Mouse (Mus musculus): ENCODE results near the gene Pdia4.
A peak's percentile ranks its signal among the peaks of the same experiment; 100 is the strongest.
"Not testable (repeated sequence)": the region's sequence is repeated elsewhere in the genome, so short reads cannot be mapped to it uniquely, and the experiment has no call there.

The Pdia4 gene

DNA sequence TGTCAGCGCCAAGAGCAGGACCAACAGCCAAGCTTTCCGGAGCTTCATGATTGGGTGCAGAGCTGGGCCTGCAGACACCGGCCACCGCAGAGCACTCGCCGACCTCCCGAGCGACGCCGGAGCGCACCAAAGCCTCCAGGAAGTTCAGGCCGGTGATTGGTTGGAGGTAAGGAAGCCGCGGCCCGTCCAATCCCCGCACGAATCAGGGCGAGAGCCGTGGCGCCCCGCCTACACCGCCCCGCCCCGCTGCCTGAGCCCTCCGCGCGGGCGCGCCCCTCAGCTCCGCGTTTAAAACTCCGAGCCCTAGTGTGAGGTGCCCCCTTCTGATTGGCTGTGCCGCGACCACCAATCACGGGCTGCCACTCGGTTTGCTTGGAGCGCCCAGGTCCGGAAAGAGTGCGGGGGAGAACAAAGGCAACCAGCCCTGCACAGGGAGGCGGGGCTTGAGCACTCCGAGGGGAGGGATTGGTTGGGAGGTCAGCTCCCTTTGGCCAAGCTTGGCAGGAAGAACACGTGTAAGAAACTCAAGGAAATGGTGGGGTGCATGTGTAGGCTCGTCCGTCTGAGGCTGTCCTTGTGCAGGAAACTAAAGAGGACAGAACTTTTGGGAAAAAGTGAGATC lies at the start of gene Pdia4:
Gene Pdia4 (minus strand): TSS at position 174 of the 622 bp plus-strand sequence.
- DNase-seq (ENCODE audit: low spot score) = peak; percentile 97

DNA sequence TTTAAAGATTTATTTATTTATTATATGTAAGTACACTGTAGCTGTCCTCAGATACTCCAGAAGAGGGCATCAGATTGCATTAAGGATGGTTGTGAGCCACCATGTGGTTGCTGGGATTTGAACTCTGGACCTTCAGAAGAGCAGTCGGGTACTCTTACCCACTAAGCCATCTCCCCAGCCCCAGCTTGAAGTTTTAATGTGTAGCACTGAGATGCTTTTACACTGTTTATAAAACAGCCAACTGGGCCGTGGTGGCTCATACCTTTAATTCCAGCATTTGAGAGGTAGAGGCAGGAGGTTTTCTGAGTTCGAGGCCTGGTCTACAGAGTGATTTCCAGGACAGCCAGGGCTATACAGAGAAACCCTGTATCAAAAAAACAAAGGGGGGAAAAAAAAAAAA lies 44.5 kb upstream of the Pdia4 start:
- DNase-seq (ENCODE audit: low spot score) = not testable (repeated sequence)

DNA sequence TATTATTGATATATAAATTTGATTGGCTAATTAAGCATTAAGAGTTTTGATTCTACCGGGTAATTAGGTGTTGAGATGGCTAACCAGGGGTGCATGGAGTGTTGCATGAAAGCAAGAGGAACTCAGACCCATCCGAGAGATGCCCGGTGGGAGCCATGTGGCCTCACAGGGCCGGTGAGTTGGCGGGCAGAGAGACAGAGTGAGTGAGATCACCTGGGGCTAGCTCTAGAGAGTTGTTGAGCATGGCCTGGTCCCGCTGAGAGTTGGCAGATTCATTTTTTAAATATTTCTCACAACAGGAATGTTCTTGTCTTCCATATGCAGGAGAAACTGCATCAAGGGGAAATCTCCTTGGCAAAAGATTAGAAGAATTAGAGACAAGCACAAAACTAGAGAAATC lies 44.0 kb upstream of the Pdia4 start:
- no peak for DNase-seq (ENCODE audit: low spot score)

DNA sequence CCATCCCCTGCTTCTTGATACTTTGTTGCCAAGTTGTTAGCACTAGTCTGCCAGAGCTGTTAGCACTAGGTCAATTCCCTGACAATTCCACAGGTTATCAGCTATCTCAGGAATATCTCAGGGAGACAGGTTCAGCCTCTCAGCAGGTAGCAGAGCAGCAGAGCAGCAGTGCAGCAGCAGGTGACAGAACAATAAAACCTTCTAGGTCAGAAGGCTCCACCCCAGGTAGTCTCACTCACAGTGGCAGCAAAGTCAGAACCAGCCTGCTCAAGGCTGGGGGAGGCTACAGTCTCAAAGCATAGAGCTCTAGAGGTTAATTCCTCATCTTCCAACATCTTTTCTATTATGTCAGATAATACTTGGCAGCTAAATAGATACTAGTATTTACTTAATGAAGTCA lies 32.5 kb upstream of the Pdia4 start:
- DNase-seq (ENCODE audit: low spot score) = no peak

DNA sequence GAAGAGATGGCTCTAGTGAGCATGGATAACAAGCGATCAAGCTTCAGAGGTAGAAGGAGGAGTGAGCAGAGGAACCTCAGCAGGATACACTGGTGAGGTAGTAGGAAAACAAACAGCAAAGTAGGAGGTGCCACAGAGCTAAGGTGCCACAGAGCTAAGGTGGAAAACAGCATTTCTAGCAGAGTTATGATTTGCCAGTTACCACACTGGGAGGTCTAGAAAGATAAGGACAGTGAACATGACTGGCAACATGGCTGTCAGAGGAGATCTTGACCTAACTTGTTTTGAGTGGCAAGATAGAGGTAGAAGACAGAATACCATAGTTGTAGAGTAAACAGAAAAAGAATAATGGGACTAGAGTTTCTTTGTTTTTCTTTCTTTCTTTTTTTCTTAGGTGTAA lies 29.1 kb upstream of the Pdia4 start:
- DNase-seq (ENCODE audit: low spot score) = no peak

DNA sequence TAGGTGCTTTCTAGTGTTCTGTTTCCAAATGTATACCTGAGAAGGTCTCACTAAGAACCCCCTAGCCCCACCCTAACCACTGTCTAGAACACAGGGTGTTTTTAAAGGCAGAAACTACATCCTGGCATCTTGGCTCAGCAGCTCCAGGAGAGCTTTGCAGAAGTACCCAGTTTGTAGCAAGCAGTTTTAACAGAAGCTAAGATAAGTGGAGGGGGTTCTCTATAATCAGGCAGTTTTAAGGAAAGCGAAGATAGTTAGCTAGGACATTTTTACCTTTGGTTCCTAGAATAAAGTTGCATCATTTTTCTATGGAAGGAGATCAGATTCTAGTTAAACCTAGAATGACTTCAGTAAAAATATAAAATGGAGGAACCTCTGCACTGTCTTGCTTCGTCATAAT lies 28.6 kb upstream of the Pdia4 start:
- DNase-seq (ENCODE audit: low spot score) = no peak

DNA sequence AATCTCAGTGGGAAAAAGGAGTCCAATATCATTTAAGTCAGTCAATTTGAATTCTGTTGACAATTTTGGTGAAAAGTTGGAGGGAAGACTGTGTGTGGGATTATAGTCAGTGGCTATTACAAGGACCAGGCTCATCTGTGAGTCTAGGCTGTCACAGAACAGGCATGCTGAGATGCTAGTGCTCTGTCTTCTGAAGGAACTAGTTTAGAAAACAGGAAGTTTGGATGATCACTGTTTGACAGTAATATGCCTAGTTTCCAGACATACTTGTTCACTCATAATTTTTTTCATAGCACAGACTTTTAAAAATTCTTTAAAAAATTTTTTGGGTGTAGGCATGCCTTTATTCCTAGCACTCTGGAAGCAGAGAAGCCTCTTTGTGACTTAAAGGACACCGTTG lies 27.8 kb upstream of the Pdia4 start:
- no peak for DNase-seq (ENCODE audit: low spot score)

DNA sequence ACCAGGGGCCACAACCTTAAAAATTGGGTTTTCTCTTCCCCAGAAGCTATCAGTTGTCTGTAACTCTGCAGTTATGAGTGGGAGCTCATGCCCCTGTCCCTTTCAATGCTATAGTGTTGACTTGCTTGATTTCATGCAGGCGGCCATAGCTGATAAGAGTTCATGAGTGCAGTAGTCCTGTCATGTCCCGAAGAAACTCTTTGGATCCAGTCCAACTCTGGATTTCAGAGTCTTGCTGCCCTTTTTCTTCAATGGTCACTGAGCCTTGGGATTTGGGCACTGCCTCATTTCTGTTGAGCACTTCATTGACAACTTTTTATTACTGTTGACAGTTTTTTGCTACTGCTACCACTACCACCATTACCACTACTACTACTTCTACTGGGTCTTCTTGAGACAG lies 24.4 kb upstream of the Pdia4 start:
- no peak for DNase-seq (ENCODE audit: low spot score)

DNA sequence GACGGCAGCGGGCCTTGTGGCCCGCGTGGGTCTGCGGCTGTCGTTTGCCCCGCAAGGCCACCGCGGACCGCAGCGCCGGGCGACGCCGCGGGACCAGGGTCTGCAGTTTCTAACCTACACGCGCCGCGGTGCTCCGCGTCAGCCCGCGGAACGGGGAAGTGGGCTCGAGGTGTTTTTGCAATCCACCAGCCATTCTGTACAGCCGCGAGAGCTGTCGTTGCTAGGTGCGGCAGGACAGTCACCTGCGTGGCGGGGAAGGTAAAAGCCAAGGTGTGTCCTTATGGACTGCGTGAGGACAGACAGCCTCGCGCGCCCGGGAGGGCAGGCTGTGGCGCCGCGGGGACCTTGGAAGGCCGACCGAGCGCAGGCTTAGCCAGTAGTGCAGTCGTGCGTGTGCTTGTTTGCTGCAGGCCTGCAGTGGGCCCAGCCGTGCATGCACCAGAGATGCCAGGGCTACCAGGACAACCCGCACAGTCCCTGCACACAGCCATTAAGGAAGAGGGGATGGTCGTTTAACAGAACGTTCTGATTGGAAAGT lies 22.8 kb upstream of the Pdia4 start:
- DNase-seq (ENCODE audit: low spot score) = peak; percentile 33

DNA sequence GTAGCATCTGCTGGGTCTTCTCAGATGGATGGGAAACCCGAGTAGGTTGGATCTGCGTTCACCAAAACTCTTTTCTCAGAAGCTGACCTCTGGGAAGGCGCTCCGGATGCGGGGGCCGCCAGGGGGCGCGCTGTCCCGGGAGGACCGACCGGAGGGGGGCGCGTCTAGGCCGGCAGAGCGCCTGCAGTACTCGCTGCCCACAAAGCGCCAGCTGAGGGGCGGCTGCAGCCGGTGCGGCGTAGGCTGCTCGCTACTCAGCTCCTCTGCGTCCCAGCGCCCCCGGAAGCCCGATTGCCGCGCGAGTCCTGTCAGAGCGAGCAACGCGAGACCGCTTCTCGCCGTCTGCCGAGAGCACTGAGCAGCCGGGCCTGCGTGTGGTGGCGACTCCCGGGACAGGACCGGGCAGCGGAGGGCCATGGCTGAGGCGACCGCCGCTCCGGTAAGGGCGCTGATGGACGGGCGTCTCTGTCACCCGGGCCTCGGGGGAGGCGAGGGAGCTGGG lies 22.3 kb upstream of the Pdia4 start, which contains the start of gene Zfp398:
Gene Zfp398 (plus strand): TSS at position 180 of the 502 bp plus-strand sequence.
- peak; percentile 96 for DNase-seq (ENCODE audit: low spot score)

DNA sequence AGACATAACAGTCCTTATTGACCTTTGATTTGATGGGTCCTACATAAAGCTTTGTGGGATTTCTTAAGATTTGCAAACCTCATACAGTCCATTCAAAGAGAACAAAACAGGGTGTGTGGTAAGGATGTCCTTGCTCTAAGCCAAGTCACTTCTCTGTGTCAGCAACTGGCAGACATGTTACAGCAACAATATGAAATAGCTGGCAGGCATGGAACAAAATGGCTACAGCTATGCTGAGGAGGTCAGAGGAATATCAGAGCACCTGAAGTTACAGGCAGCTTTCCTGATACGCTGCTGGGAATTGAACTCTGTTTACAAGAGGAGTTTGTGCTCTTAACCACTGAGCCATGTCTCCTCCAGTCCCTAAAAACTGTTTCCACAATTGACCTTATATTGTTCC lies 19.0 kb upstream of the Pdia4 start:
- DNase-seq (ENCODE audit: low spot score) = no peak

DNA sequence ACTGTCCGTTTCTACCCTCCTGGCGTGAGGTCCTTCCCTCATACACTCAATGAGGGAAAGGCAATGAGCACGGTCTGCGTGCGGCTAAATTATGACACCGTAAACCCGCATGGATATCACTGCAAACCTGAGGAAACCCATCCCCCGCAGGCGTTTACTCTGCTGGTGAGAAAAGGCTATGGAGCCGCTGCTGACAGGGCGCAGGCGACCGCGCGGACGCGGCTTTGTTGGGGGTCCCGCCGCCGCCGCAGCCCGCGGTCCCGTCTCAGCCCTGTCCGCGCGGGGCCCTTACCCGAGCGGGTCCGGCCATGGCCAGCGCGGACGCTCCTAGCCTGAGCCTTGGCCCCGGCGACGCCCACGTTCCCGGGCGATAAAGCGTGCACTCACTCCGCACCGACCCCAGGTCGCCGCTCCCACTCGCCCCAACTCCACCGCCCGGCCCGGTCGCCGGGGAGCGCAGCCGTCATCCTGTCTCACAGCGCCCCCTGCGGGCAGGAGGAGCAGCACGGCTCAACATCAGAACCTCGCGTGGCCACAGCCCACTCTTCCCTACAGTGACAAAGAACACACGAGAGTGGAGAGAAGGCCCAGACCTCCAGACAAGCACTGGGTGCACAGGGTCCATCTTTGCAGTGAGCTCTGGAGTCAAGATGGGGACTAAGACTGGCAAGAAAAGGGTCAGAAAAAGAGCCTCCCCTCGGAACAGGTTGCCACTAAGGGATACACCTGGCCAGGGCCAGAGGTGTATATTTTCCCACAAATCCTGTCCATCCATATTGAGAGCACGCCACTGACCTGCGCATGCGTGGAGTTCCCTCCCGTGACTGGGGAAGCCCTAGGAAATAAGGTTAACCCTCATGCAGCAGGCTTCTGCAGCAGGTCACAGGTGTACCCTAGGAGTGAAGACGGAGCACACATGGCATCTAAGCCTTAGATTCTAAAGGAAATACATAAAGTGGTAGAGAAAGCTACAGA lies 17.2 kb upstream of the Pdia4 start, which contains the start of gene Zfp786:
Gene Zfp786 (minus strand): TSS at position 764 of the 975 bp plus-strand sequence.
- DNase-seq (ENCODE audit: low spot score) = peak; percentile 83

DNA sequence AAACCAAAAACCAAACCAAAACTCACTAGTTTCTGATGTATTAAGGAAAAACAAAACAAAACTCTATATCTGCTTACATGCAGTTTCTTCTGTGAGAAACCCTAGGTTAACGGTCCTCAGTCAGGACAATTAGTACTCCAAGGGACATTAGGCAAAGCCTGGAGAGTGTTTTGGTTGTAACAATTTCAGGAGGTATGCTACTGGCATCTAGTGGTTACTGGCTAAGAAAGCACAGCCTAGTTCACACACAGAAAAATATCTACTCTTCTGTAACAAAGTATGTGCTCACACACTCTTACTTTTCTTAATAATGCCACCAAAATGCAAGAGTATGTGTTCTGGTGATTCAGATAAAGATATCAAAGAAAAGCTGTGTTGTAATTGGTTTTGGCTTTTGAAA lies 15.7 kb upstream of the Pdia4 start:
- no peak for DNase-seq (ENCODE audit: low spot score)

DNA sequence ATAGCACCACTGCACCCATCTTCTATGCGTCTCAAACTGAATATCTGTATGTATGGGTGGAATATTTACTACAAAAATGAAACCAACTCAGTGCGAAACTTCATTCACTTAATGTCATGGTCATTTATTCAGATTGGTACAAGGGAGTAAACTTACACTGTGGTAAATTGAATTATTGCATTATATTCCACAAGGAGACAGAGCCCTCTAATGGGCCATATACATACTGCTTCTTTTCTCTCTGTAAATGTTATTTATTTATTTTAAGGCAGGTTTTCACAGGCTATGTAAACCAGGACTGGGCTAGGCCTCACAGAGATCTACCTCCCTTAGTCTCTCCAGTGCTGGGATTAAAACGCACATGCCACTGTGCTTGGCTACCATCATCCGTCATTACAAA lies 14.2 kb upstream of the Pdia4 start:
- DNase-seq (ENCODE audit: low spot score) = no peak

DNA sequence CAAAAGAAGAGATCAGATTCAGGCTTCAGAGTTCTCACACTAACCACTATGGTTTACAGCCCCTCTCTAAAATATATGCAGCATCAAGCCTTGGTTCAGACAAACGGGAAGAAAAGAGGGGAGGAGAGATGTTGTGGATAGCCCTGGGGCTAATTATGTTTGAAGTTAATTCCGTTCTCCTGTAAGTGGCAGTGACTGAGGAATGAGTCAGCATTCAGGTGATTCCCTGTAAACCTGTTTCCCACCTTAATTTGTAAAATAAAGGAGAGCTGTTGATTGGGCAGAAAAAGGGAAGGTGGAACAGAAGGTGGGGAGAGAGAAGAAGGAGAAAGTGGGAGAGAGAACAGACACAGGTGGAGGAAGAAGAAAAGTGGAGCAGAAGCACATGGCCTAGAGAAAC lies 11.0 kb upstream of the Pdia4 start:
- no peak for DNase-seq (ENCODE audit: low spot score)

DNA sequence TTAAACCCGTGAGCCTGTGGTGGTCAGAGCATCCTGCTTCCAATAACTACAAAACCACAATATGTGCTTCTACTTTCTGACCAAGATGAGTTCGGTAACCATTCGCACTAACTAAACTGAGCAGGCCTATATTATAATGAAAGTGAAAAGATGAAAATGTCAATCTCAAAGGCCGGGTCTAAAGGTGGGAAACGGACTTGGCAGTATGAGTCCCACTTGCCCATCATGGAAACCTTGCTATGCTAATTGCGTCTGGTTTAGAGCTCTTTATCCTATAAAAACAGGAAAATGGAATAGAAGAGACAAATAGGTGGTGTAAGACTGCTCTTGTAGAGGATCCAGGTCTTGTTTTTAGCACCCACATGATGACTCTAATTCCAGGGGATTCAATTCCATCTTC lies 8.5 kb upstream of the Pdia4 start:
- DNase-seq (ENCODE audit: low spot score) = no peak

DNA sequence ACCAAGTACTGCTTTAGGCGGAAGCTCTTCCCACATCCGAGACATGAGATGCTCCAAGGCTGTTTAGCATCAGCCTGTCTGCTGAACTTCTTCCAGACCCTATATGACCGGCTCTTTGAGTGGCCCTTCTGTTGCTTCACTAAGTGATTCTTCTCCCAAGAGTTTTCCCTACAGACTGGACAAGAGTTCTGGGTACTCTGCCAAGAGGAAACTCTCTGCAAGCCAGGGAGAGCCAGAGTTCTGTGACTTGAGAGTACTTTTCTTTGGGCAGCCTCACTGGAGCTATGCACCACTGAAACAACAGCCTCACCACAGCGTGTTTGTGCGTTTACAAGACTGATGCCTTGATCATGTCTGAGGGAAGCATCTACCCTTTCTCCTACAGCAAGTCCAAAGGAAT lies 8.0 kb upstream of the Pdia4 start:
- DNase-seq (ENCODE audit: low spot score) = no peak

DNA sequence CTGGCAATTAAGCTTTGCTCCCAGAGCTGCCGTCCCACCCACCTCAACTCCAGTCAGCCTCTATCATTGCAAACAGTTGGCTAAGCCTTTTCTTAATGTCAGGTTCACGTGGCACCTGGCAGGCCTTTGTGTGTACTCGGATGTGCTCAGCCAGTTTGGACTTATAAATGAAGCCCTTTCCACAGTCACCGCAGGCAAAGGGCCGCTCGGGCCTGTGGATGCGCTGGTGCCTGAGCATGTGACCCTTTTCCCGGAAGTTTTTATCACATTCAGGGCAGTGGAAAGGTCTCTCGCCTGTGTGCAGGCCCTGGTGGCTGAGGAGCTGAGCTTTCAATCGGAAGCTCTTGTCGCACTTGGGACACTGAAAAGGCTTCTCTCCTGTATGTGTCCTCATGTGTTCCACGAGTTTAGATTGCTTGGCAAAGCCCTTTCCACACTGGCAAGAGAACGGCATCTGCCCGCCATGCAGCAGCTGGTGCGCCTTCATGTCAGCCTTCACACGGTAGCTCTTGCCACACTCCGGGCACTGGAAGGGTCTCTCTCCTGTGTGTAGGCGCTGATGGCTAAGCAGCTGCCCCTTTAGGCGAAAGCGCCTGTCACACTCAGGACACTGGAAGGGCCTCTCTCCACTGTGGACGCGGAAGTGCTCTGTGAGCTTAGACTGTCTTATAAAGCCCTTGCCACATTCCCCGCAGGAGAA lies 6.5 kb upstream of the Pdia4 start:
- no peak for DNase-seq (ENCODE audit: low spot score)

DNA sequence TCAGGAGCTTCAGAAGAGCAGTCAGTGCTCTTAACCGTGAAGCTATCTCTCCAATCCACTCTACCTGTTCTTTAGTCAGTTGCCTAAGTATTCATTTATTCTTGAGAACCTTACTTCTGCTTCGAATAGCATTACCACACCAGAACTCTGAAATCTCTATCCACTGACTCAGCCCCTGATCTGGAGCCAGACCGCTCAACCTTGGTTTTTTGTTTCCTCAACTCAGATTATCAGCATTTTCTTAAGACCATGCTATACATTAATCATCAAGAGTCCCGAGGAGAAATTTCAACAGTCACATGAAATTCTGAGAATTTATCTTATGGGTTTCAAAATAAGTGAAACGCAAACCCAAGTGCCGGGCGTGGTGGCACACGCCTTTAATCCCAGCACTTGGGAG lies 5.5 kb upstream of the Pdia4 start:
- no peak for DNase-seq (ENCODE audit: low spot score)

DNA sequence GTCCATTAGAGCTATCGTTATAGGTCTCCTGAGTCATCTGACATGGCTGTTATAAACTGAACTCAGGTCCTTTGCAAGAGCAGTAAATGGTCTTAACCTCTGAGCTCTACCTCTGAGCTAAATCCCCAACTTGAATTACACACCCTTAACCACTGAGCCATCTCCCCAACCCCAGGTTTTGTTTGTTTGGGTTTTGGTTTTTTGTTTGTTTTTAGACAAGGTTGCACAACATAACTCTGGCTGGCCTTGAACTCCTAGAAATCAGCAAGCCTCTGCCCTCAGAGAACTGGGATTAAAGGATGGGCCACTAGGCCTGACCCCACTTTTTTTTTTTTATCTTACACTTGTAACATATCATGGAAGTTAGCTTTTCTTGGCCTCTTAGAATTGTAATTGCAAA lies 2.9 kb upstream of the Pdia4 start:
- no peak for DNase-seq (ENCODE audit: low spot score)

DNA sequence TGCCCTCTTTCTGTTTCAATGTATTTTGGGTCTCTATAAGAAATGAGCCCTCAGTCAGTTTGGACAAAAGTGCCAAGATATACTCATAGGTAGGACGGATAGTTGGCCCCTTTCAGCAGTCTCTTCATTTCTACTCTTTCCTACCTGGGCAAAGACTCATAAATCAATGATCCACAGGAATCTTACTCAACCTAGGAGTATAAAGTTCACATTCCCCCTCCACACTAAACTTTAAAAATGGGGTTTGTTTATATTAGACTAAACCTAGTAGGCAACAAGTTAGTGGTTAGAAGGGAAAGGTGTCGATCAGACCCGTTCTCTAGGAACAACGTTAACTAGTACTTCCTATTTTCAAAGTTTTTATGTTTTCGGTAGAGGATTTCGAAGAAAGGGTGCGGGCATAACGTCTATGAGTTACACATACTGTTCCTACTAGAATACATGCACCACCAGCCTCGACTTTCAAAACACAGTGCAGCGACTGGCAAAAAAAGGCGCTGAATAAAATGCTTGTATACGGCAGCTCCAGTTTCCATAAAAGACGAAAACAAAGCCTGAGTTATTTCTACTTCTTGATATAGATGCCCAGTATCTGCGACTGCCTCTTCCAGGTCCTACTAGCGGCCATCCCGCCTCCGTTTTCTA lies 837 bp downstream of the Pdia4 start:
- no peak for DNase-seq (ENCODE audit: low spot score)

DNA sequence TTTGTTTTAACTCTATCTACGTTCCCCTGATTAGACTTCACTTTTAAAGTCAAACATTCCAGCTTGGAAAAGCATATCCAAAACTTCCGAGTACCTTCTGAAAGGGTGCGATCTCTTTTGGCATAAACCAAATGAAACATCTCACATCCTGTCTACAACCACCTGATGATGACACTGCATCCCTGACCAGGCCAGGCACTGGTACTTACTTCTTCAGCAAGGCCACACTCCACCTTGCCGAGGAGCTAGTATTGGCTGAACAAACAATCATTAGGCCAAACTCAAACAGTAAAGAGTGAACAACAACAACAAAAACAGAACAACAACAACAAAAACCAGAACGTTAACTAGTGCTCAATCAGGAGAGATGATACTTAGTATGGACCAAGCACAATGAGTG lies 1.9 kb downstream of the Pdia4 start:
- DNase-seq (ENCODE audit: low spot score) = no peak

Measured in ovary, postnatal 10 days (tissue).